Mouse (Mus musculus) stomach, postnatal 0 days (tissue): Measurements from ENCODE around the gene Colgalt1.

Source experiments
- CTCF ChIP-seq: IDR thresholded peaks from 2 replicates; pipeline ENCODE4 v1.5.1; 2016; ENCODE audit warnings: antibody characterized with exemption, low read depth, mild to moderate bottlenecking, moderate library complexity
- EP300 ChIP-seq: optimal IDR thresholded peaks from 2 replicates; pipeline ENCODE3; 2016; ENCODE audit warnings: antibody characterized with exemption

- no peak for TF ChIP-seq EP300
- no peak for TF ChIP-seq CTCF
Observed at GRCm38 (mm10) chr8:71613418-71613817, 2.6 kb downstream of the Colgalt1 start.
